Mouse (Mus musculus): ENCODE data around the gene Msantd3. TPM values are rescaled to one million over a fixed set of nuclear protein-coding genes. Genes with fewer than 3 reads are reported as not detected.

Msantd3 gene
- total RNA-seq, 1 experiment: 41.7 TPM

DNA sequence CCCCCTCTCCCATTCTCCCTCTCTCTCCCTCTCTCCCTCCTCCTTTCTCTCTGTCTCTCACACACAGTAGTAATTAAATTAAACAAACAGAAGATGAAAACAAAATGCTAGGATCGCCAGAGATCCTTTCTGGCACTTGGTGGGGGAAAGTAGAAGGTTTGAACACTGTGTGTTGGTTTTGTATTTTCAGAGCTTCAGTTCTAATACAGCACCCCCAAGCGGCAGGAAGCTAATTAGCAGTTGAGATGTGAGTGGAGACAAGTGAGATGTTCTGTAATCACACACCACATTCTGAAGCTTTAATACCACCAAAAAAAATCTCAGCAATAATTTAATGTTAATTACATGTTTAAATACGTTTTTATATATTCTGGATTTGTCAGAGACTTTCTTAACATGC lies 16.0 kb downstream of the Msantd3 start:
- peaks cover 19% of the 10 kb centered on the region for H3K36me3 ChIP-seq (ENCODE audit: control insufficient read depth, insufficient read depth, low read length, poor library complexity, severe bottlenecking)
- TF ChIP-seq ZNF384 (IDR thresholded peaks at IDR 0.05; ENCODE audit: low read depth, low read length): no peak
- TF ChIP-seq MAFK (IDR thresholded peaks at IDR 0.05; ENCODE audit: insufficient read depth, low read depth, low read length): no peak
- TF ChIP-seq HCFC1 (IDR thresholded peaks at IDR 0.05; ENCODE audit: borderline replicate concordance, insufficient read depth, low read length): no peak
- TF ChIP-seq ZC3H11A (IDR thresholded peaks at IDR 0.05; ENCODE audit: borderline replicate concordance, low read depth, low read length): no peak
- no peak for TF ChIP-seq CHD2 (IDR thresholded peaks at IDR 0.05; ENCODE audit: low read depth, low read length)
- in situ Hi-C loops (cut with MboI; ENCODE audit: low sequenced_read_pairs in 2 of 2, unreplicated experiment in 2 of 2): loop anchor here in 1 of 2 experiments (25.0 kb wide), 1 partner anchor 93 kb away; the partner anchor contains the start of gene Tex10

DNA sequence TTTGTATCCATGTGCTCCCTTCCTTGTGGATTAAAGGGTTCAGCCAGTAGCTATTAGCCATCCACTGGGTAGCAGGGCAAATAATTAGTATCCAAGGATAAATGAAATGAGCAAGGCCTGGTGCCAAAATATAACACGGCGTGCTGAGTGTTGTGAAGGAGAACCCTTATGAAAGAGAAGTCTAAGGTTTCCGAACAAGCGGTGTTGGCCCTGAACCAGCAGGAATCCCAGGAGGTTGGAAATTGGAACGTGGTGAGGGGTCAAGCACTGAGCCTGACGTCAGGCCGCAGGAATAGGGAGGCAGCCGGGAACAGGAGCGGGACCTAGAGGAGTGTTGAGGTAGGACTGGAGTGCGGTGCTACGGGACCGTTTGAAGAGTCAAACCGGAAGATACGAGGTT lies 19.9 kb downstream of the Msantd3 start:
- peaks cover 0 to 4% of the 10 kb centered on the region in 2 experiments; a peak in 1 of 4 replicates for H3K4me1 ChIP-seq (ENCODE audit: control insufficient read depth in 2 of 2, insufficient read depth in 2 of 2, low read length in 2 of 2, poor library complexity in 1 of 2)
- H3K27ac ChIP-seq (ENCODE audit: insufficient read depth, low read depth, low read length, poor library complexity, severe bottlenecking): no peak overlapping the region
- TF ChIP-seq ZNF384 (IDR thresholded peaks at IDR 0.05; ENCODE audit: low read depth, low read length) (no peak), MAFK (IDR thresholded peaks at IDR 0.05; ENCODE audit: insufficient read depth, low read depth, low read length) (no peak), ZC3H11A (IDR thresholded peaks at IDR 0.05; ENCODE audit: borderline replicate concordance, low read depth, low read length) (no peak), CHD2 (IDR thresholded peaks at IDR 0.05; ENCODE audit: low read depth, low read length) (no peak), HCFC1 (IDR thresholded peaks at IDR 0.05; ENCODE audit: borderline replicate concordance, insufficient read depth, low read length) (no peak)
- in situ Hi-C loops (cut with MboI; ENCODE audit: low sequenced_read_pairs in 2 of 2, unreplicated experiment in 2 of 2): loop anchor here in 1 of 2 experiments (25.0 kb wide), 1 partner anchor 97 kb away; the partner anchor contains the start of gene Tex10
- no peak overlapping the region for H3K9ac ChIP-seq (ENCODE audit: insufficient read depth, low read depth, low read length, poor library complexity, severe bottlenecking)
- H3K4me3 ChIP-seq (ENCODE audit: insufficient read depth in 1 of 2, low read depth in 1 of 2, low read length in 2 of 2, poor library complexity in 1 of 2, severe bottlenecking in 1 of 2): no peak overlapping the region
- no peak for DNase-seq (ENCODE audit: low read depth, low spot score)
- no peaks in the 10 kb centered on the region for H3K9me3 ChIP-seq (ENCODE audit: control insufficient read depth, insufficient read depth, low read depth, low read length)
- H3K36me3 ChIP-seq (ENCODE audit: control insufficient read depth, insufficient read depth, low read length, poor library complexity, severe bottlenecking): peaks cover 25% of the 10 kb centered on the region

More for the DNA sequence above, 16.0 kb downstream of the Msantd3 start:
- Histone ChIP-seq H3K4me1 (ENCODE audit: control insufficient read depth in 2 of 2, insufficient read depth in 2 of 2, low read length in 2 of 2, poor library complexity in 1 of 2) (0 out of 4 replicates have a peak, but pooled peaks cover 0 to 3% of the 10 kb centered on the region in 2 experiments), H3K9ac (ENCODE audit: insufficient read depth, low read depth, low read length, poor library complexity, severe bottlenecking) (no peak overlapping the region), H3K4me3 (ENCODE audit: insufficient read depth in 1 of 2, low read depth in 1 of 2, low read length in 2 of 2, poor library complexity in 1 of 2, severe bottlenecking in 1 of 2) (no peak overlapping the region), H3K9me3 (ENCODE audit: control insufficient read depth, insufficient read depth, low read depth, low read length) (no peaks in the 10 kb centered on the region), H3K27ac (ENCODE audit: insufficient read depth, low read depth, low read length, poor library complexity, severe bottlenecking) (no peak overlapping the region)
- DNase-seq (ENCODE audit: low read depth, low spot score): no peak

DNA sequence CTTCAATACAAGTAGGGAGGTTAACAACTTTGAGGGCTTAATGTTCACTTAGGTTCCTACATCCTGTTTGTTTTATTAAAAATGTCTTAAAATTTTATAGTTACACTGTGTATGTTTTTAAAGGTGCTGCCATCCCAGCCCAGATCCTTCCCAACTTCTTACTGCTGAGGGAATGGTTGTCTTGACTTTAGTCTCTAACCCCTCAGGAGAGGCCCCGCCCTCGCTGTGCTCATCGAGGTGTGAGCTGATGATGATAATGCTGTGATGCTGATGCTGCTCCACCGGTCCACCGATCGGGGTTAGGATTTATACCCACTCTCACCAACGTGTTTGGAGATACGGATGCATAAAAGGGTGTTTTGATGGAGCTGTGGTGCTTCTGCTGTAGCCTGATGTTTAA lies 22.1 kb downstream of the Msantd3 start:
- no peaks in the 10 kb centered on the region for H3K9me3 ChIP-seq (ENCODE audit: control insufficient read depth, insufficient read depth, low read depth, low read length)
- no peak overlapping the region for H3K4me3 ChIP-seq (ENCODE audit: insufficient read depth in 1 of 2, low read depth in 1 of 2, low read length in 2 of 2, poor library complexity in 1 of 2, severe bottlenecking in 1 of 2)
- no peak overlapping the region for H3K27ac ChIP-seq (ENCODE audit: insufficient read depth, low read depth, low read length, poor library complexity, severe bottlenecking)
- H3K9ac ChIP-seq (ENCODE audit: insufficient read depth, low read depth, low read length, poor library complexity, severe bottlenecking): no peak overlapping the region
- peaks cover 0 to 4% of the 10 kb centered on the region in 2 experiments; a peak in 1 of 4 replicates for H3K4me1 ChIP-seq (ENCODE audit: control insufficient read depth in 2 of 2, insufficient read depth in 2 of 2, low read length in 2 of 2, poor library complexity in 1 of 2)
- in situ Hi-C loops (cut with MboI; ENCODE audit: low sequenced_read_pairs in 2 of 2, unreplicated experiment in 2 of 2): loop anchor here in 1 of 2 experiments (25.0 kb wide), 1 partner anchor 100 kb away; the partner anchor contains the start of gene Tex10
- no peak for TF ChIP-seq MAFK (IDR thresholded peaks at IDR 0.05; ENCODE audit: insufficient read depth, low read depth, low read length)
- no peak for TF ChIP-seq HCFC1 (IDR thresholded peaks at IDR 0.05; ENCODE audit: borderline replicate concordance, insufficient read depth, low read length)
- TF ChIP-seq ZNF384 (IDR thresholded peaks at IDR 0.05; ENCODE audit: low read depth, low read length): no peak
- TF ChIP-seq ZC3H11A (IDR thresholded peaks at IDR 0.05; ENCODE audit: borderline replicate concordance, low read depth, low read length): no peak
- peaks cover 22% of the 10 kb centered on the region for H3K36me3 ChIP-seq (ENCODE audit: control insufficient read depth, insufficient read depth, low read length, poor library complexity, severe bottlenecking)
- DNase-seq (ENCODE audit: low read depth, low spot score): no peak

DNA sequence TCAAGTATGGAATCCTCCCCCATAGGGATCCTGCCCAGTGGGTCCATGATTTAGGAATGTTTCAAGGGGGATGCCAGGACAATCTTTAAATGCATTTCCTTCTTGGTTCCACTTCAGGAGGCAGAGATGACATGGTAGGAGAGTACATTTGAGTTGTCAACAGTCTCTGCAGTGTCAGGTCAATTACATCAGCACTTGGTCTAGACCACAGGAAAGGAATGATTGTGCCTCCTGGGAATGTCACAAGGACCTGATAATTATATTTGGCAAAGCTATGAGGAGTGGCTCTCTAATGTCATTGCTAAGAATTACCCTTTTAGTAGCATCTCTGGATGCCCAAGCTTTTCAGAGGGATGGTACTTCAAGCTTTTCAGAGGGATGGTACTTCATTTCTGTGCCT lies 25.2 kb downstream of the Msantd3 start:
- TF ChIP-seq HCFC1 (IDR thresholded peaks at IDR 0.05; ENCODE audit: borderline replicate concordance, insufficient read depth, low read length): no peak
- no peak for TF ChIP-seq MAFK (IDR thresholded peaks at IDR 0.05; ENCODE audit: insufficient read depth, low read depth, low read length)
- no peak for TF ChIP-seq CHD2 (IDR thresholded peaks at IDR 0.05; ENCODE audit: low read depth, low read length)
- TF ChIP-seq ZNF384 (IDR thresholded peaks at IDR 0.05; ENCODE audit: low read depth, low read length): no peak
- no peak for TF ChIP-seq ZC3H11A (IDR thresholded peaks at IDR 0.05; ENCODE audit: borderline replicate concordance, low read depth, low read length)
- Histone ChIP-seq H3K27ac (ENCODE audit: insufficient read depth, low read depth, low read length, poor library complexity, severe bottlenecking) (no peak overlapping the region), H3K9ac (ENCODE audit: insufficient read depth, low read depth, low read length, poor library complexity, severe bottlenecking) (no peak overlapping the region), H3K36me3 (ENCODE audit: control insufficient read depth, insufficient read depth, low read length, poor library complexity, severe bottlenecking) (peaks cover 20% of the 10 kb centered on the region), H3K9me3 (ENCODE audit: control insufficient read depth, insufficient read depth, low read depth, low read length) (no peaks in the 10 kb centered on the region), H3K4me1 (ENCODE audit: control insufficient read depth in 2 of 2, insufficient read depth in 2 of 2, low read length in 2 of 2, poor library complexity in 1 of 2) (peaks cover 0 to 6% of the 10 kb centered on the region in 2 experiments; a peak in 1 of 4 replicates), H3K4me3 (ENCODE audit: insufficient read depth in 1 of 2, low read depth in 1 of 2, low read length in 2 of 2, poor library complexity in 1 of 2, severe bottlenecking in 1 of 2) (no peak overlapping the region)
- DNase-seq (ENCODE audit: low read depth, low spot score): no peak
- in situ Hi-C loops (cut with MboI; ENCODE audit: low sequenced_read_pairs in 2 of 2, unreplicated experiment in 2 of 2): loop anchor here in 1 of 2 experiments (25.0 kb wide), 1 partner anchor 103 kb away; the partner anchor contains the start of gene Tex10
